Mouse (Mus musculus) right cerebral cortex, adult 18-20 months (tissue): ENCODE results near the gene Recql5.

Experiments used
- DNase-seq: peaks from one replicate; pipeline ENCODE4 v3.0.0; 2022; ENCODE audit warnings: mixed read lengths

Recql5 gene

DNA sequence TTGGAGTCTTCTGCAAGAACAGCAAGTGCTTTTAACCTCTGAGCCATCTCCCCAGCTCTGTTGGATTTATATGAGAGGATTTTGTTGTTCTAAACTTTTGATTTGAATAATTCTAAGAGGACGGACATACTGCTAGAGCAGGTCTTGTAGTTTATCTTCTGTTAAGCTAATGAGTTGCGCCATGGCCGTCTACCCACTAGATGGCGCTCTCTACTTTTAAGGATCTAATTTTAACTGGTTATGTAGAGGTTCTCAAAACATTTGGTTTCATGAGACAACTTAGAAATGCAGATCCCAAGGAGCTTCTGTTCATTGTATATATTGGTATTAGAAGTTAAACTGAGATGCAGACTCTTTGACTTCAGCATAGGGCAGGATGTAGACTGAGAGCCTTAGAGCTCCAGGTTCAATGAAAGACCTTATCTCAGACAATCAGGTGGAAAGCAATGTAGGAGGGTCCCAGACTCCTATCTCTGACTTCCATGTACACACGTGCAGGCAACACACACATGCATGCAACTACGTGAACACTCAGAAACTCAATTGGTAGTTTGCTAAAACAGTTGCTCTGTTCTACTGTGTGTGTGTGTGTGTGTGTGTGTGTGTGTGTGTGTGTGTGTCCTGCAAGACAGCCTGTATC, 6.5 kb upstream of the Recql5 start:
- peak; percentile 55 for DNase-seq

DNA sequence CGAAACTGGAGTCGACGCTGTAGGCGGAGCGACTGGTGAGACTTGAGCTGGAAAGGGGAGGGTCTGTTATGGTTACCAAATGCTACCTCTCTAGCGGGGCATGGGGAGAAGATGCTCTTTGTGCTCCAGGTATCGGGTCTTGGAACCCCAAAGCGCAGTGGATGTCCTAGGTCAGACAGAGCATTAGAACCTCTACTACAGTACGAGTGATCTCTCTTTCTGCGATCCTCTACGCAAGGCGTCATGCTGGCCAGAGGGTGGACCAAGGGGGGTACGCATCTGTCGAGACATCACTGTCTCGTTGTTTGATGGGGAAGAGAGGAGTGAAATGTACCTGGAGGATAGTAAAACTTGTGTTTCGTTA, 452 bp upstream of the Recql5 start:
- no peak for DNase-seq

DNA sequence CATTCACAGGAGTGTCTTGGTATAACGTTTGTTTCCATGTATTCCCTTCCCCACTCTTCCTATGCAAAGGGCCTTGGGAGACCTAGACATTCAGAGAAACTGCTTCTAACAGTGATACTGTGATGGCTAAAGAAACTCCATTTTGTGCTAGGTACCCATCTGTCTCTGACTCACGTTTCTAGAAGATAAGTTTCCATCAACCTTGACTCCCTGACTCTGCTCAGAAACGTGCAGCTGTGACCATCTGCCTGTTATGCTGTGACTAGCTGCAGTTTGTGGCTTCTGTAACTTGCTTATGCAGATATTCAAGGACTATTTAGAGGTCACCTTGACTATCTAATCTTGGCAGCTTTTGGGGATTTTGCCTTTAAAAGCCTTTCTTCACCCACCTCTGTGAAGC, 2.0 kb downstream of the Recql5 start:
- no peak for DNase-seq

DNA sequence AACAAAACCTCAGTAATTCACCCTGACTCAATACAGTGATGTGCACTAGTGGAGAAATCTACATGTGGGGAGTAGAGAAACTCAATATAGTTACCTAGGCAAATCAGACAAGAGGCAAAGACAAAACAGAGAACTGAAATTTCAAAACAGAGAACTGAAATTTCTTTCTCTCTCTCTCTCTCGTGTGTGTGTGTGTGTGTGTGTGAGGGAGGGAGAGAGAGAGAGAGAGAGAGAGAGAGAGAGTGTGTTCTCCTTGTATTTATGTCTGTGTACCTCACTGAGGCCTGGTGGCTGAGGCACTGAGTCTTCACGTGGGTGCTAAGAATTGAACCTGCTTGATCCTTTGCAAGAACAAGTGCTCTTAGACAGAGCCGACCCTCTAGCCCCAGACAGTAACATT, 3.5 kb downstream of the Recql5 start:
- DNase-seq: no peak

DNA sequence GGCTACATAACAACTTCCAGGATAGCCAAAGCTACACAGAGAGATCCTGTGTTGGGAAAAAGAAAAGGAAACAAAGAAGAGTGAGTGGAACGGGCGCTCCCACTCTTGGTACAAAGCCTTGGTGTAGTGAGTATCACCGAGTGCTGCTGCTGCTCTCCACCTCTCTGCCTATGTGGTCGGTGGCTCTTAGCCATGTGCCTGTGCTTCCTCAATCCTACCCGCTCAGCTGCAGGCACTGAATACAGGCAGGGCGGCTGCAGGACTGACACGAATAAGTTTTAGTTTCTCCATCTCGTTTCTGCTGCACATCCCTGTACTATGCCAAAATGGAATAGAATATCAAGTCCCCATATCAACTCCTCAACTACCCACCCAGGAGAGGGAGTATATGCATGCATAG, 4.2 kb downstream of the Recql5 start:
- no peak for DNase-seq

DNA sequence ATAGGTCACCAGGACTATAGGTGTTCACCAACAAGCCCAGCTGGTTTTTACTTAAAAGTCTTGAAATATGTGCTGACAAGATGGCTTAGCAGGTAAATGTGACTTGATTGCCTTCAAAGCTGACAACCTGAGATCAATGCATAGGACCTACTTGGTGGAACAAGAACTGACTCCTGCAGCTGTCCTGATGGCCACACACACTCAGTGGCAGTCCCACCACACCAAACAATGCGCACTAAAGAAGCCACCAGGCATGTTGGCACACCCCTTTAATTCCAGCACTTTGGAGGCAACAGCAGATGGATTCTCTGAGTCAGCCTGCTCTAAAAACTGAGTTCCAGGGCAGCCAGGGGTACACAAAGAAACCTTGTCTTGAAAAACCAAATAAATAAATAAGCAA, 11.3 kb downstream of the Recql5 start:
- no peak for DNase-seq

DNA sequence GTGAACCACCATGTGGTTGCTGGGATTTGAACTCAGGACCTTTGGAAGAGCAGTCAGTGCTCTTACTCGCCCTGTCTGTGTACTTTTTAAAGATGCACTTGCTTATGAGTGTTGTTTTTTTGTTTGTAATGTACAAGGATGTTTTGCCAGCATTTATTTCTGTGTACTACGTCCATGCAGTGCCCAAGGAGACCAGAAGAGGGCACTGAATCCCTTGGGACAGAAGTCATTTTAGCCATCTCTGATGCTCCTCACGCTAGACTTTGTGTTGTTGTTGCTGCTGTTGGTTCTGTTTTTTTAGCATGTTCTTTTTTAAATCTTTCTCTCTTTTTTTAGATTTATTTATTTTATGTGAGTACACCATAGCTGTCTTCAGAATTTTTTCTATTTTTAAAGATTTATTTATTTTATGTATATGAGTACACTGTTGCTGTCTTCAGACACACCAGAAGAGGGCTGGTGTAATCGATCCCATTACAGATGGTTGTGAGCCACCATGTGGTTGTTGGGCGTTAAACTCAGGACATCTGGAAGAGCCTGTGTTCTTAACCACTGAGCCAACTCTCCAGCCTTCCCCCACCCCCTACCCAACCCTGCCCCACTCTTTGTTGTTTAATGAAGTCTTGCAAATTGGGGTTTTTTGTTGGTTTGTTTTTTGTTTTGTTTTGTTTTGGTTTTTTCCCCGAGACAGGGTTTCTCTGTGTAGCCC, 13.0 kb downstream of the Recql5 start:
- DNase-seq: peak; percentile 25

DNA sequence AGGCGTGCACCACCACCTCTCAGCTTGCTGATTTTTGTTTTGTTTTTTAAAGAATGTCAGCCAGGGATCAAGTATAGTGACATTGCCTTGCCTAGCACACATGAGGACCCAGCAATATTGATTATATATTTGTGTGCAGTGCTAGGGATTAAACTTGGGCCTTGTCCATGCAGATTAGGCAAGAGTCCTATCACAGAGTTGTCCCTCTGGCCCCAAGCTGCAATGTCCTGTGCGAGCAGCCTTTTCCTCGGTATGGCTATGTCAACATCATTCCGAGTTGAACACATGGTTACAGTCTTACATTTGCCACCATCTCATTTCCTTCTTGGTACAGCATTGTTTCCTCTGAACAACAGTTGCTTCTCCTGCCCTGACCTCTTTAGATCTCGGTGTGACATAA, 14.2 kb downstream of the Recql5 start:
- DNase-seq: no peak

DNA sequence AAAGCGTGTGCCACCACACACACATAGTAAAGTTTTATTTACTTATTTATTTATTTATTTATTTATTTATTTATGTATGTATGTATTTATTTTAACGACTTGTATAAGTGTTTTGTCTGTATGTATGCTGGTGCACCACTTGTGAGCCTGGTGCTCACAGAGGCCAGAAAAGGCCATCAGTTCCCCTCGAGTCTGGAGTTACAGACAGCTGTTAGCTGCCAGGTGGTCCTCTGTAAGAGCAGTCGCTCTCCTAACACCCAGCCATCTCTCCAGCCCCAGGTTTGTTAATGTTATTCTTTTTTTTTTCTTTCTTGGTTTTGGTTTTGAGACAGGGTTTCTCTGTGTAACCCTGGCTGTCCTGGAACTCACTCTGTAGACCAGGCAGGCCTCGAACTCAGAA, 14.6 kb downstream of the Recql5 start:
- DNase-seq: no peak

DNA sequence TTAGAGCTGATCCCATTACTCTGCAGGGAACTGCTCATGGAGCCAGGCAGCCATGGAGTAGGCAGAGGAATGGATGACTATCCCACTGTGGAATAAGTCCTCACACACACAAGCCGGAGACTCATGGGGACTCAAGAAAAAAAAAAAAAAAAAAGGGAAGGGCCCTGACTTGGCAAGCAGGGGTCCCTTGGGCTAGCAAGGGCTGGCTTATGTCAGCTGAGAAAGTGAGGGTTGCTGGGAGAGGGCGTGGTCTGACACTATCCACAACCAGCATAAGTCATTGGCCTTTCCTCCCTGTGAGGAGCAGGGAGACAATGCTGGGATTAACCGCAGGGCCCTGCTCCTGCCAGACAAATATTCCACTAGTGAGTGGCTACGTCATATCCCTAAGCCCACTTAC, 16.7 kb downstream of the Recql5 start:
- no peak for DNase-seq

DNA sequence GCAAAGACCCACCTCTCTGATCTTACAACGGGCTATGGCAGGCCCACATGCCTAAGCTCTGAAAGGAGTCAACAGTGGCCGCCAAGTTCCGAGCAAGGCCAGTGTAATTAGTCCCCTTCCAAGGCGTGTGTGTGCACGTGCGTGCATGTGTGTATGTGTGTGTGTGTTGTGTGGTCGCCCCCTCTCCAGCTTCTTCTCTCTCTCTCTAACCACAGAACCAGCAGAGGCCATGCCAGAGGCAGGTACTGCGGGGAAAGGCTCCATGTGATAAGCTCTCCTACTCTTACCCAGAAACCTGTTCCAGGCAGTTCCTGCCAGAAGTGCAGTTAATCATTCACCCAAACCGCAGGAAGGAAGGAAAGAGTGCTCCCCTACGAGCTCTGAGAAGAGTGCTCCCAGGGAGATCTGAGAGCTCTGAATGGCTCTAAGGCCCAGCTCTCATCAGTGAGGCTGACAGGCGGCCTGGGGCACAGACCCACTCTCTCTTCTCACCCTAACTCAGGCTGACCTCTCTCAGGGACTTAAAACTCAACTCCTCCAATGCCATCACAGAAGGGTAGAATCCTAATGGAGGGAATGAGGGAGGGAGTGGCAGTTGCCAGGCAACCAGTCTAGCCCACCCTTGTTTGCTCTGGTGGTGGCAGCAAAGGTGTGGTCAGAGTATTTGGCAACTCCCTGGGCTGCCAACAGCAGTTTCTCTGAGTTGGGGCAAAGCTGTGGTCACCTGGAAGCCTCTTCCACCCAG, 21.5 kb downstream of the Recql5 start, which contains the start of gene Smim6:
Gene Smim6, plus strand, starts transcription at position 386 of the 745 bp plus-strand sequence.
- no peak for DNase-seq

DNA sequence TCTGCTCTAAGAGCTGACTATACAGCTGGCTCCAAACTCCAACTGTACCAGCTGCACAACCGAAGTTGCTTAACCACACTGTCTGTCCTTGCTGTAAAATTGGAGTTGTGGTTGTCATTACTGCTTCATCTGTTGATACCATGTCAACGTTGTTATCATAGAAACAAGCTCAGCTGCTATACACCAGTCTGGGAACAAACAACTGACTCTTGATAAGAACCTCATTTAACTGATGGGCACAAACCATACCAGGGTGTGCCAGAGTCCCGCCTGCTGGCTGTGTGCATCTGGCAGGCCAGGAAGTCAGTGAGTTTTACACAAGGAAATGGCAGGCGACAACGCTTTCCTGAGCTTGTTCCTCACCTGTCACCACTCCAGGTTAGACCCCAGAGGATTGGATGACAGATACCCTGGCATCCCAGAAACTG, 22.1 kb downstream of the Recql5 start:
- DNase-seq: no peak

DNA sequence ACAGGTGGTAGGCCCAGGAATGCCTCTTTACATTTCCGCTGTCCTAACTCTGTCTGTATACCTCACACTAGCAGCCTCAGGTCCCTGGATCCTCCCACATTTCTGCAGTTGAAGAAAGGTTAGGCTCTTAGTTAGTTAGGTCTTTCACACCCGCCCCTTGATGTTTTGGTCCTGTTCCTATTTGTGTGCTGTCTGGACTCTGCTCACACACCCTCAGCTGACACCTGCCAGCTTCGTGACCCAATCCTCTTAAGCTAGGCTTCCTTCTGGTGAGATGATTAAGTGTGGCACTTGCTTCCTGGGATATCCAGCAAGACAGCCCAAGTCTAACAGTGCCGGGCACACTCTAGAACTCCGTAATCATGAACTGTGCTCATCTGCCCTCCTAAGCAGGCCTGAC, 26.8 kb downstream of the Recql5 start:
- no peak for DNase-seq

DNA sequence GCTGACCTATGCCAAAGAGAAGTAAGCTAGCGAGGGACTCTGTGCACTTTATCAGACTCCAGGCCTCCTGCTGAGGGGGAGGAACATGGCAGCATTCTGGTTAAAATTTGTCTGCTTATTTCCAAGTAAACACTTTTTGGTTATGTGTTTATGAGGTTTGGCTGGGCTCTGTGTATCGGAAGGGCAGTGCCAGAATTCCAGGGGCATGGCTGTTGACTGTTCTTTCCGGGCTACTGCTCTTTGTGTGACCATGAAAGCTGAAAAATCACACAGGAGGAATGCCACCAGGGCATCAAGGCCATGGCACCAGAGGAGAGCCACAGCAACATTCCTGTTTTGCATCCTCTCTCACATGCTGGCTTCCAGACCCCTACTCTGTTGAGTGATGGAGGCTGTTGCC, 27.2 kb downstream of the Recql5 start:
- DNase-seq: no peak

DNA sequence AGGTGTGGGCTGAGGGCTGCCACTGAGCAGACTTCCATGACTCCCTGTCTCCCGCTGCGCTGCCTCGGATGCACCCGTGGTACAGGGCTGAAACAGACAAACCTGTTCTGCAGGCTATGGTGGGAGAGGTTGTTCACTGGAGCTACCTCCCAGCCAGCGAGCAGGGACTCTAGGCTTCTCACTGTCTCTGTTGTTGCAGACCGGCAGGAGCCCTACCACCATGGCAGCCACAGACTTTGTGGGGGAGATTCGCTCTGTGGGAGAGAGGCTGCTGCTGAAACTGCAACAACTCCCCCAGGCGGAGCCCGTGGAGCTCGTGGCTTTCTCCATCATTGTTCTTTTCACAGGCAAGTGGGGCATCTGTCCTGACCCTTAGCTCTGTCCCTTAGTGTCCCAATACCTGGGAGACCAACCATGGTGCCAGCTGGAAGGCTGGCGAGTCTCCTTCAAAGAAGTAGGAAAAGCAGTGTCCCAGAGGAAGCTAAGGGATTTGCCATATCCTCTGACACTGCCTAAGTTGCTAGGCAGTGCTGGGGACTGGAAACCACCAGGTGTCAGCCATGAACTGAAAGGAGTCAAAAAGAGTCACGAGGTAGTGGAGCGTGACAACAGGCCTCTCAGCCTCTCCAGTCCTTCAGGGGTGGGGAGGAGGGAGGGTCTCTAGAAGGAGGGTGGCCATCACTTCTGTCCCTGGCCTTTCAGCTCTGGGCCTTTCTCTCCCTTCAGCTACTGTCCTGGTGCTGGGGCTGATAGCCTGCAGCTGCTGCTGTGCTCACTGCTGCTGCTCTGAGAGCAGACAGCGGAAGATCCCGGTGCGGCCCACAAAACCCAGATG, 28.1 kb downstream of the Recql5 start:
- DNase-seq: peak; percentile 31

DNA sequence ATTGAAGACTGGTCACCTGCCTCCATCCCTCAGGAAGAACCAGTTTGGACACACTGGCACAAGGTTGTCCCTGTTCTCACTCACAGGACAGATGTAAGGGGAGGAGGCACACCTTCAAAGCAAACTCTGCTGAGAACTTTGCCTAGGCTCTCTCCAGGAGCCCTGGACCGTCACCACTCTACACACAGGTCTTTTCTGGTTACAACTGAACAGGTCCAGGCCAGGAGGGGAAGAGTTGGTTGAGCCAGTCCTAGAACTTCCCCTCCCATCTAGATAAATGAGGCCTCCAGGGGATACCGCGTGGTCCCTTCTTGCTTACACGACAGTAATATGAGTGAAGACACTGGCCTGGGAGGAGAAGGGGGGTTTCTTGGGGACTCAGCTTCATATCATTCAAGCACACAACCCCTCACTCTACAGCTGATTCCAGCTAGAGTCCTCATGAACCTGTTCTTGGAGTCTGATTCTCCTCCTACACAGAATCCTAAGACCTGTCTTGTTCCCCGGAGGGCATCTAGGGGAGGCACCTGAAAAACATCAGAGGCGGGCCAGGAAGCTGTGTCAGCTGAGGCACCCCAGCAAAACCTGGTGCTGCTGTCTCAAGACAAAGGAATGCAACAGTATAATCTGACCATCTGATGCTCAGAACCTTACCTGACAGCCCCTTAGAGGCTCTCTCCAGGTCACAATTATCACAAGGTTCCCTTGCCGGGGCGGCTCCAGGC, 28.9 kb downstream of the Recql5 start:
- DNase-seq: no peak

DNA sequence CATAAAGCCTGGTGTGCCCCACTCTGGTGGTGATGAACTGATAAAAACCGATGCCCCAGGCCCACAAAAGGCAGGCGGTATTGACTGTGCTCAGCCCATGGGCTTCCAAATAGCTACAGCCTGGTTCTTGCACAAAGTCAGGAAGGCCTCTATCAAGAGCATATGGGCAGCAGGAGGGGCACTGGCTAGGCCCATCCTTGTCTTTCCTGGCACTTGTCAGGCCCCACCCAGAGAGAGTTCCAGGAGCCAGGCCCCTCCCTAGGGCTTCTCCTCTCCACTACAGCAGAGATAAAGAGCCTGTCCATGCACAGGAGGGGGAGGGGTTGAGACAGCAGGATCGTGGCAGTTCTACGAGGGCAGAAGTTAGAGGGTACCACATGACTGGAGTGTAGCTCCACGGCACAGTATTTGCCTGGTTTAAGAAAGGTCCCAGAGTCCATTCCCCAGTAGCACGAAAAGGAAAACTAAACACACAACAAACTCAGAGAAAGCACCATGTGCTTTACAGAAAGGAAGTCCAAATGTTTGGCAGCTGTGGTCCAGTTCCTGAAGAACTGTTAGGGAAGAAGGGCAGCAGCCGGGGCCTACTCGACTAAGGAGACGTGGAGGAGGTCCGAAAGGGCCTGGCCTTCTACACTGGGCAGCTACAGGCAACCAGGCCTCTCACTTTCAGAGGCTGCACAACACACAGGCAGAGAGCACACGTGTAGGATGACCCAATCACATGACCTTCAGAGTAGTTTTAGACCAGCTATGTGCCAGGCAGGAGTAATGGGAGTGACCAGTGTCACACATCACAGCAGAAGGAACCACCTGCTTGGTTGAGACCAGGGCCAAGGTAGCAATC, 29.7 kb downstream of the Recql5 start:
- no peak for DNase-seq

DNA sequence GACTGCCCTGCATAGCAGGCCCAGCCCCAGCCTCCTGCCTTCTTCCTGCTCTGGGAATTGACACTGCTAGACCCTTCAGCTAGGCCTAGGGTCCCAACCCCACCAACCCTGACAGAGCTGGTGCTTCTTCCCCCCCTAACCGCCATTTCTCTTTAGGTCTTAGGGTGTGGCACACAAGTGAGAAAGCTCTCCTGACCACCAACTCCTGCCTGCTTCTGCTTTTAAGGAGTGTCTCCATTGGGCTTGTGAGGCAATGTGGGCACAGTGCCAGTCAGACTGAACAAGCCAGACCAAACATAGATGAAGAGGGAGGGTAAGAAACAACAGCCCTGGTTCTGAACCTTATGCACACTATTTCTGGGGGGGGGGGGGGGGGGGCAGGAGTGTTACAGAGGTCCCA, 30.4 kb downstream of the Recql5 start:
- DNase-seq: no peak

DNA sequence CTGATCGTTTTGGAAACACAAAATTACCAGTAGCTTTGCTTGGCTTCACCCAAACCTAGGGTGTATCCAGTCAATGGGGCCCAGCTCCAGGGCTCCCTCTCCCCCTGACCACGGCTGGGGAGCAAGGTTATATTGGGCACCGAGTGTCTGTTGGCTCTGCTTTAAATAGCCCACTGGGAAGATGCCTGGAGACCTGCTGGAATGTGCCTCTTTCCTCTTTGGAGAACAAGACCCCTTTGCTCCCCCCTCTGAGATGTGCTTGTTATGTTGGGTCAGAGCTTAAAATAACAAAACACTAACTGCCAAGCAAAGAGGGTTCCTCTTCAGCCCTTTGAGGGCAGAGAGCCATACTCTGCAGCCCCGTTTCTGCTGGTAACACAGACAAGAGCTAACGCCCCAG, 31.1 kb downstream of the Recql5 start:
- DNase-seq: no peak

DNA sequence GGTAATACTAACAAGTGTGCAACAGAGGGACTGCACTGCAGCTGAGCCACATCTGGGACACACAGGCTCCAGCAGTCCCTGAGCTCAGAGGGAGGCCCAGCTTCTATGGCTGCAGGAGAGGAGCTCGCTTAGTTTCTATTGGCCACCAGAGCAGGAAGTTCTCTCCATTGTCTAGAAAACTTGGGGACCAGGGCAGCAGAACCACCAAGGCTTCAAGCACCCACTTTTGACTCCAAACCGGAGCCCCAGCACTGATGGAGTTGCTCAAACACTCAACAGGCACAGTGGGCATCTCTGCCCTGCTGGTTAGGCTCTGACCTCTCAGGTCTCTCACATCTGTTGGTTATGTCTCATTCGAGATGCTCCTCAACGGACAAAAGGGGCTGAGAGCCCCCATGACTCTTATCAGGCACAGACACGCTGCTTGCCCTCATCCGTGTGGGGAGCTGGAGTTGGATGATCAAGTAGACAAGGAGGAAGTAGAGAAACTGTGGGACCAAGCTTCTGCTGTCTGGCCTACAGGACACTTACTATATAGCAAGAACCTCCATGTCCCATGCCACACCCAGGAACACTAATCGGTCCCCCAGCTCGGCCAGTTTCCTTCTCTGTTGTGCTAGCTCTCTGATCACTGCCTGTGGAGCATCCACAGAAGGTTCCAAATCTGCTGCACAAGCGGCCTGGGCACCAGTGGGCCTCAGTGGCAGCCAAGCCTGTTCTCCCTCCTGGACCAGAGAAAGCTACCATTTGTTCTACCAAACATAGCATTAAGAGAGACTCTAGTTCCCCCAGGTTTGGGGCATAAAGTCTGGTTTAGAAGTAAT, 31.7 kb downstream of the Recql5 start:
- DNase-seq: no peak
